Mouse (Mus musculus): ENCODE data around the gene Psmd12.
"Not testable (repeated sequence)": the region's sequence is repeated elsewhere in the genome, so short reads cannot be mapped to it uniquely, and the experiment has no call there.

Gene Psmd12

GRCm38 (mm10) chr11:107462478-107462877 is 16.8 kb upstream of the Psmd12 start:
- DNase-seq = no peak

- DNase-seq = no peak
These were observed 16.0 kb upstream of the Psmd12 start for GRCm38 (mm10) chr11:107463251-107463681.

- DNase-seq = peak; percentile 54 to 68
These were observed 15.1 kb upstream of the Psmd12 start for GRCm38 (mm10) chr11:107464141-107464540.

- DNase-seq = no peak
These were observed 14.2 kb upstream of the Psmd12 start for GRCm38 (mm10) chr11:107465041-107465440.

- DNase-seq = no peak
These were observed 13.3 kb upstream of the Psmd12 start for GRCm38 (mm10) chr11:107465969-107466368.

GRCm38 (mm10) chr11:107466611-107467391 is 12.5 kb upstream of the Psmd12 start:
- DNase-seq = no peak

- DNase-seq = no peak
These were observed 10.8 kb upstream of the Psmd12 start for GRCm38 (mm10) chr11:107468252-107469030.

GRCm38 (mm10) chr11:107469031-107469522 is 10.2 kb upstream of the Psmd12 start:
- DNase-seq = peak; percentile 85 to 89

GRCm38 (mm10) chr11:107469523-107470371 is 9.5 kb upstream of the Psmd12 start:
- DNase-seq = peak; percentile 70 to 73

GRCm38 (mm10) chr11:107470521-107471041 is 8.7 kb upstream of the Psmd12 start, which contains the start of gene Pitpnc1:
Pitpnc1 (minus strand) TSS chr11:107470699.
- DNase-seq = peak; percentile 90 to 93

GRCm38 (mm10) chr11:107471071-107471720 is 8.1 kb upstream of the Psmd12 start:
- no peak for DNase-seq

- no peak for DNase-seq
These were observed 7.0 kb upstream of the Psmd12 start for GRCm38 (mm10) chr11:107472304-107472703.

GRCm38 (mm10) chr11:107473137-107473820 is 6.0 kb upstream of the Psmd12 start:
- DNase-seq = peak in 1 of 2 experiments; percentile 66

GRCm38 (mm10) chr11:107479862-107480203 is 549 bp downstream of the Psmd12 start:
- no peak for DNase-seq

- no peak for DNase-seq
These were observed 5.1 kb downstream of the Psmd12 start for GRCm38 (mm10) chr11:107484341-107484740.

- no peak for DNase-seq
These were observed 23.5 kb downstream of the Psmd12 start for GRCm38 (mm10) chr11:107502801-107503200.

GRCm38 (mm10) chr11:107504364-107504763 is 25.1 kb downstream of the Psmd12 start:
- DNase-seq = not testable (repeated sequence)

- peak in 1 of 2 experiments; percentile 24 for DNase-seq
These were observed 27.0 kb downstream of the Psmd12 start for GRCm38 (mm10) chr11:107506260-107506659.

- no peak for DNase-seq
These were observed 30.5 kb downstream of the Psmd12 start for GRCm38 (mm10) chr11:107509631-107510338.
